ENCODE assay signal across 9 mouse cellular contexts in the genomic region with DNA sequence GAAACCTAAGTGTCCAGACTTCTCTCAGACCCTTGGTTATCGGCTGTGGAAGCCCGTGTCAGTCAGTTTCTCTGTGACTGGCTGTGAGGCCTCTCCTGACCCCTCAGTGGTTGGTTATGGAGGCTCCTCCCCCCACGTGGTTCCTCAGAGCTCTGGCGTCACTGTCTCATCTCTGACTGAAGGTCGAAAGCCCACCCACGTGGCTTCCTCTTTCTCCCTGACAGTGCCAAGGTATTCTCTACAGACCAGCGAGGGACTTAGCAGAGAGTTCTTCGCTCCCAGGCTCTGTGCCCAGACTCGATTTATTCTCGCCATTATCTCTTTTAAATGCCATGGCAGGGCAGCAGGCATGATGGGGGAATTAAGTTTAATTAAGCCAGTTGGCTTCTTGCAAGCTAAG. TPM values are rescaled to one million over a fixed set of nuclear protein-coding genes. Genes with fewer than 3 reads are reported as not detected.
DNase-seq lines count a peak whose midpoint lies in the region; ATAC-seq lines count a peak whose summit lies in the region.
"Had no signal": no experiment of that assay in that cellular context is flagged by ENCODE, and none has a peak within 500 bp of the region (broad histone marks: within the 10 kb centered on the region; RNA-seq: fewer than 3 reads in every experiment).

No protein-coding gene starts in this region.

- H3K4me2 ChIP-seq in hindbrain, embryonic 13.5 days, result no peak overlapping the region
- no peak overlapping the region for H3K4me2 ChIP-seq in hindbrain, embryonic 12.5 days (replicated peaks)
- H3K4me2 ChIP-seq: embryonic facial prominence, embryonic 15.5 days had no signal

- peaks cover 13% of the 10 kb centered on the region for H3K4me1 ChIP-seq in hindbrain, embryonic 13.5 days (replicated peaks)
- H3K4me1 ChIP-seq in hindbrain, embryonic 12.5 days, result no peaks in the 10 kb centered on the region
- H3K4me1 ChIP-seq: embryonic facial prominence, embryonic 15.5 days had no signal

- H3K4me3 ChIP-seq in hindbrain, embryonic 13.5 days, result no peak overlapping the region
- no peak overlapping the region for H3K4me3 ChIP-seq in hindbrain, embryonic 12.5 days
- H3K4me3 ChIP-seq: embryonic facial prominence, embryonic 15.5 days had no signal

- H3K27me3 ChIP-seq in hindbrain, embryonic 13.5 days, result peaks cover 7% of the 10 kb centered on the region; the same call in 1 of the 2 replicates
- H3K27me3 ChIP-seq in hindbrain, embryonic 12.5 days, result no peaks in the 10 kb centered on the region
- H3K27me3 ChIP-seq: embryonic facial prominence, embryonic 15.5 days had no signal

- peak; percentile 39; the same call in 1 of the 2 replicates for ATAC-seq in hindbrain, embryonic 13.5 days (ENCODE audit: low FRiP score)
- ATAC-seq in hindbrain, embryonic 12.5 days (ENCODE audit: low FRiP score), result no peak
- no peak for ATAC-seq in frontal cortex, adult (ENCODE audit: low TSS enrichment)

- DNase-seq in thymus, postnatal 14 days, result peak; percentile 11
- no peak for DNase-seq in thymus, postnatal 10 days (ENCODE audit: low spot score in 2 of 2)
- peak; percentile 13 for DNase-seq in embryo, embryonic 10.5 days (ENCODE audit: low spot score)
- DNase-seq in layer of hippocampus, adult 9-11 months, result no peak
- DNase-seq: heart, postnatal 14 days had no signal

- H3K36me3 ChIP-seq in hindbrain, embryonic 13.5 days, result no peaks in the 10 kb centered on the region
- H3K36me3 ChIP-seq in hindbrain, embryonic 12.5 days, result no peaks in the 10 kb centered on the region
- H3K36me3 ChIP-seq: embryonic facial prominence, embryonic 15.5 days had no signal

- no peak overlapping the region for H3K27ac ChIP-seq in hindbrain, embryonic 13.5 days
- H3K27ac ChIP-seq in hindbrain, embryonic 12.5 days, result no peak overlapping the region
- H3K27ac ChIP-seq: embryonic facial prominence, embryonic 15.5 days had no signal

- H3K9ac ChIP-seq in hindbrain, embryonic 13.5 days, result no peak overlapping the region
- H3K9ac ChIP-seq in hindbrain, embryonic 12.5 days, result no peak overlapping the region
- H3K9ac ChIP-seq: embryonic facial prominence, embryonic 15.5 days had no signal

- no peaks in the 10 kb centered on the region for H3K9me3 ChIP-seq in hindbrain, embryonic 13.5 days
- no peaks in the 10 kb centered on the region for H3K9me3 ChIP-seq in hindbrain, embryonic 12.5 days (replicated peaks)
- H3K9me3 ChIP-seq: embryonic facial prominence, embryonic 15.5 days had no signal

- 44% methylated on average over 10 of the region's 10 CpGs for WGBS in hindbrain, embryonic 13.5 days
- WGBS in hindbrain, embryonic 12.5 days, result 50% methylated on average over 10 of the region's 10 CpGs

RNA-seq across cellular contexts. Expression of a gene that starts 55.3 kb away (rescaled TPM):
- 50.0 TPM in 2 replicates for polyA plus RNA-seq in hindbrain, embryonic 13.5 days (2015; fragmentation: Nextera tagmentation; extraction: Ambion mirVana)
- polyA plus RNA-seq in hindbrain, embryonic 12.5 days (2016; fragmentation: Nextera tagmentation; extraction: Ambion mirVana), result 35.8 and 37.4 TPM in 2 replicates

Comparison
In these comparisons a context has a peak if more than half of its experiments do, and no peak if none do; other contexts are left out.
1. DNase-seq: peak in thymus, postnatal 14 days (single experiment) and embryo, embryonic 10.5 days (single experiment); none in thymus, postnatal 10 days (0 of 2) and layer of hippocampus, adult 9-11 months (single experiment).